Mouse (Mus musculus) MEL (cell line): ENCODE data around the gene Samm50.

ENCODE experiments used
- BHLHE40 ChIP-seq: IDR thresholded peaks from 2 replicates; pipeline ENCODE4 v1.6.1; 2012; ENCODE audit warnings: low read depth, mild to moderate bottlenecking, inconsistent platforms, low read length, improper control_type of control experiment, borderline replicate concordance
- CHD1 ChIP-seq: IDR thresholded peaks from 2 replicates; pipeline ENCODE4 v1.6.1; 2012; ENCODE audit warnings: low read depth, mild to moderate bottlenecking, inconsistent platforms, low read length, improper control_type of control experiment
- CTCF ChIP-seq, 3 experiments: IDR thresholded peaks in 2 of 3; conservative IDR thresholded peaks in 1 of 3; 2 replicates each; pipeline ENCODE4 v1.5.1; 2011 to 2012; ENCODE audit warnings: low read length in 3 of 3, low read depth in 2 of 3, mild to moderate bottlenecking in 2 of 3, improper control_type of control experiment in 1 of 3, inconsistent platforms in 1 of 3, mixed read lengths in 1 of 3, moderate library complexity in 1 of 3; ENCODE audit not compliant: control insufficient read depth in 1 of 3, insufficient read depth in 1 of 3, poor library complexity in 1 of 3, severe bottlenecking in 1 of 3
- E2F4 ChIP-seq: IDR thresholded peaks from 2 replicates; pipeline ENCODE4 v1.6.1; 2011; ENCODE audit warnings: low read depth, low read length, improper control_type of control experiment, borderline replicate concordance
- EP300 ChIP-seq, 2 experiments: IDR thresholded peaks; 2 replicates each; pipeline ENCODE4 v1.6.1; 2011; ENCODE audit warnings: improper control_type of control experiment in 2 of 2, low read length in 2 of 2, low read depth in 1 of 2, mild to moderate bottlenecking in 1 of 2
- GATA1 ChIP-seq: IDR thresholded peaks from 2 replicates; pipeline ENCODE4 v1.6.1; 2011; ENCODE audit warnings: low read depth, low read length, improper control_type of control experiment
- JUND ChIP-seq: IDR thresholded peaks from 2 replicates; pipeline ENCODE4 v1.6.1; 2011; ENCODE audit warnings: low read depth, mild to moderate bottlenecking, improper control_type of control experiment, low read length
- MAX ChIP-seq: IDR thresholded peaks from 2 replicates; pipeline ENCODE4 v1.6.1; 2011; ENCODE audit warnings: low read length, improper control_type of control experiment
- MAZ ChIP-seq: IDR thresholded peaks from 2 replicates; pipeline ENCODE4 v1.6.1; 2012; ENCODE audit warnings: low read depth, mild to moderate bottlenecking, inconsistent platforms, low read length, improper control_type of control experiment
- POLR2A ChIP-seq, 2 experiments: IDR thresholded peaks; 2 replicates each; pipeline ENCODE4 v1.6.1; 2011 to 2012; ENCODE audit warnings: low read length in 2 of 2, mild to moderate bottlenecking in 2 of 2, control low read depth in 1 of 2, improper control_type of control experiment in 1 of 2, low read depth in 1 of 2, moderate library complexity in 1 of 2; ENCODE audit not compliant: control insufficient read depth in 1 of 2, insufficient read depth in 1 of 2, poor library complexity in 1 of 2
- POLR2AphosphoS2 ChIP-seq: IDR thresholded peaks from 2 replicates; pipeline ENCODE4 v1.6.1; 2011; ENCODE audit warnings: low read length, improper control_type of control experiment
- TBP ChIP-seq: IDR thresholded peaks from 2 replicates; pipeline ENCODE4 v1.8.0; 2011; ENCODE audit warnings: low read depth, low read length, improper control_type of control experiment

GRCm38 (mm10) chr15:84216461-84217084 lies 24.5 kb downstream of the Samm50 start:
- TF ChIP-seq POLR2A (IDR thresholded peaks at IDR 0.05; ENCODE audit: control insufficient read depth in 1 of 2, insufficient read depth in 1 of 2, low read depth in 1 of 2, low read length in 2 of 2, poor library complexity in 1 of 2) (no peak), BHLHE40 (no peak), CHD1 (no peak), JUND (no peak), EP300 (IDR thresholded peaks at IDR 0.05; ENCODE audit: low read depth in 1 of 2, low read length in 2 of 2) (no peak), MAX (no peak), CTCF (IDR thresholded peaks at IDR 0.05 in 2 of 3, conservative IDR thresholded peaks at IDR 0.05 in 1 of 3; ENCODE audit: control insufficient read depth in 1 of 3, insufficient read depth in 1 of 3, low read depth in 2 of 3, low read length in 3 of 3, poor library complexity in 1 of 3, severe bottlenecking in 1 of 3) (no peak), E2F4 (no peak), POLR2AphosphoS2 (no peak), MAZ (no peak), TBP (no peak), GATA1 (no peak)
